Mouse (Mus musculus) limb, embryonic 11.5 days (tissue): ENCODE data around the gene Gm5141. TPM values are rescaled to one million over a fixed set of nuclear protein-coding genes. Genes with fewer than 3 reads are reported as not detected.
"Not testable (repeated sequence)": the region's sequence is repeated elsewhere in the genome, so short reads cannot be mapped to it uniquely, and the experiment has no call there.

Source experiments
- ATAC-seq: fragments of 200-750 bp; cut with Nextera tagmentation; 2 replicates; pipeline ENCODE4 v1.8.0; 2017; ENCODE audit warnings: low read depth; ENCODE audit not compliant: insufficient number of reproducible peaks, low FRiP score, low TSS enrichment
- DNase-seq: peaks from one replicate; pipeline ENCODE4 v3.0.0-alpha.2; 2015; ENCODE audit warnings: low spot score
- H3K27ac ChIP-seq: fragments of 300-500 bp; sonication (generic); replicated peaks from 2 replicates; pipeline ENCODE4 v1.5.1; 2014; ENCODE audit warnings: low read depth, mild to moderate bottlenecking, low read length
- H3K27me3 ChIP-seq: fragments of 300-500 bp; sonication (generic); 2 replicates; pipeline ENCODE4 v1.6.1; 2014; ENCODE audit warnings: mild to moderate bottlenecking, low read length, mixed read lengths; ENCODE audit not compliant: control insufficient read depth, insufficient read depth
- H3K36me3 ChIP-seq: fragments of 300-500 bp; sonication (generic); 2 replicates; pipeline ENCODE4 v1.6.1; 2014; ENCODE audit warnings: mild to moderate bottlenecking, low read length, moderate library complexity, mixed read lengths; ENCODE audit not compliant: control insufficient read depth, insufficient read depth
- H3K4me1 ChIP-seq: fragments of 300-500 bp; sonication (generic); 2 replicates; pipeline ENCODE4 v1.6.1; 2014; ENCODE audit warnings: low read length, mixed read lengths; ENCODE audit not compliant: control insufficient read depth, insufficient read depth
- H3K4me2 ChIP-seq: fragments of 300-500 bp; sonication (generic); 2 replicates; pipeline ENCODE4 v1.6.1; 2014; ENCODE audit warnings: low read depth, mild to moderate bottlenecking, moderate library complexity; ENCODE audit not compliant: severe bottlenecking
- H3K4me3 ChIP-seq: fragments of 300-500 bp; sonication (generic); 2 replicates; pipeline ENCODE4 v1.5.1; 2014; ENCODE audit warnings: low read depth, low read length
- H3K9ac ChIP-seq: fragments of 300-500 bp; sonication (generic); 2 replicates; pipeline ENCODE4 v1.6.1; 2014; ENCODE audit warnings: mild to moderate bottlenecking, low read length
- H3K9me3 ChIP-seq: fragments of 300-500 bp; sonication (generic); 2 replicates; pipeline ENCODE4 v1.6.1; 2016; ENCODE audit warnings: low read length; ENCODE audit not compliant: control insufficient read depth
- WGBS: fragments of 180-500 bp; shearing (Covaris S2); extraction: QIAGEN DNeasy Blood & Tissue Kit; methylation state at CpG from one replicate; pipeline ENCODE4 v1.1.7; 2014; 5-methylcytosine and 5-hydroxymethylcytosine counted together
- microRNA counts: library from miRNA; unstranded; fragments of <30 nt; microRNA quantifications from one replicate; lab custom pipeline; 2016
- microRNA-seq: library from miRNA; unstranded; fragments of <30 nt; microRNA quantifications from one replicate; pipeline ENCODE4, GENCODE M21; 2016
- polyA plus RNA-seq: library from polyadenylated mRNA; unstranded; fragments of >200 nt; fragmentation: Nextera tagmentation; extraction: Ambion mirVana; gene quantifications from 2 replicates; pipeline ENCODE4 v1.2.1, GENCODE M21; 2014

Gene Gm5141
- polyA plus RNA-seq, 1 experiment from 2014 or later = 13.6 TPM

DNA sequence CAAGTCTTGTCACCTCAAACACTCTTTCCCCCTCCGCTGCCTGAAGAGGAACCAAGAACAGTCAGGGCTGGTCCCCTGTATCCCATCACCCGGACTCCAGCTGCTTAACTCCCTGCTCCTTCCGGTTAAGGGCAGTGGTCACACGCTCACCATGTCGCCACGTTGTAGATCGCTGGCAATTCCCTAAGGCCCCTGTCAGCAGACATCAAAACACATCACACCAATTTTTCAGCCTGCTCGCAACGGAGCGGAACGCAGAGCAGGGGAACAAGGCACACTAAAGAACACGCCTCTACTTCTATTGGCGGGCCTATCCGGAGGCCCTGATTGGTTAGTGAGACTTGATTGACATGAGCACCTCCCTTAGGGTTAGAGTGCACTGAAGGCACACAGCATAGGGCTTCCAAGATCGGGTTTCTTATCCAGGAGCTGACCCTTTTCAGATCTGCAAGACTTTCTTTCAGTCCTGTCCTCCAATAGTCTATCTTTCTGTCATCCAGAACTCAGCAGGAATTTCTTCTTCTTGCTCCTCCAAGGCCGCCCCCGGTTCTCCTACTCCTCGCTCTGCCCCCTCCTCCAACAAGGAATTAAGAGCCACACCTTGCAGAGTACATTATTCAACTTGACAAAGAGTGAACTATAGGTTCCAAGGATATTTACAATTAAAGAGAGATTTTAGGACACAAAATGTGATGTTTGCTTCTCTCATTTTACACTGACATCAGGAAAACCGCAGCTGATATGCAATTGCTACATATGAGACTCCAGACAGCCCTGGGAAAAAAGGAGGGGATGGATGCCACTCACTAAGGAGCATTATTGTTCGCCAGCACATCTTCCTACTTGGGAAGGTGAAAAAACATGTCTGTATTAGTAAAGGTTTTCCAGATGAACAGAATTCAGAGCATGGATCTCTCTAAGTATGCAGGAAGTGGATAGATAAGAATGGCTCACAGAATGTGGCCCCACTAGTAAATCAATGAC lies 24.9 kb downstream of the Gm5141 start, which contains the start of gene Platr25:
Gene Platr25 (minus strand): TSS at position 278 of the 984 bp plus-strand sequence.
- DNase-seq (peak; percentile 81), ATAC-seq (peak; percentile 75; the same call in 1 of the 2 replicates)
- H3K36me3 ChIP-seq, H3K27ac ChIP-seq, H3K27me3 ChIP-seq, H3K9me3 ChIP-seq, H3K4me1 ChIP-seq: not testable (repeated sequence)
- H3K4me2 ChIP-seq = peak within 1 kb of the TSS; percentile 38
- H3K4me3 ChIP-seq = peak within 1 kb of the TSS; percentile 43
- H3K9ac ChIP-seq = peak within 1 kb of the TSS; percentile 43; the same call in 1 of the 2 replicates
- 10% methylated on average over 20 of the region's 20 CpGs for WGBS

DNA sequence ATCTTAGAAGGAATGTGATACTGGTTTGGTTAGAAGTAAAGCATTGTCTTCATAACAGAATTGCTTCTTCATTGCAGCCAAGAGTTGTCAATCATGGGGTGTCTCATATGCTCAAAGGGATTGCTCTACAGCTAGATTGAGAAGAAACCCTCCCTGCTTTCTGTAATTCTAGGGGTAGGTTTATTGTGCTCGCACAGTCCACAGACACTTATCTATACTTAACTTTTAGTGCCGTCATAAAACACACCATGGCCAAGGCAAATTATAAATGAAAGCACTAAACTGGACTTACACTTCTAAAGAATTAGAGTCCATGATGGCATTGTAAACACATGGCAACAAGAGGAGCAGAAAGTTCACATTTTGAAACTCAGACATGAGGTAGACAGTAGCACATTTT lies 52.3 kb downstream of the Gm5141 start:
- no peak overlapping the region for H3K9ac ChIP-seq
- H3K27me3 ChIP-seq = no peaks in the 10 kb centered on the region
- no peak overlapping the region for H3K4me2 ChIP-seq
- H3K36me3 ChIP-seq = no peaks in the 10 kb centered on the region
- ATAC-seq = no peak
- no peaks in the 10 kb centered on the region for H3K9me3 ChIP-seq
- no peak overlapping the region for H3K4me3 ChIP-seq
- DNase-seq = no peak
- 86% methylated on average over 2 of the region's 2 CpGs for WGBS
- H3K4me1 ChIP-seq = no peaks in the 10 kb centered on the region
- no peak overlapping the region for H3K27ac ChIP-seq

MicroRNAs within 50 kb of the gene (microRNA counts, 519-probe panel; counts per million panel counts)
- not detected for microRNA mmu-miR-713 (lab: Ali Mortazavi, UCI)

Small RNA genes lying within 50 kb of the gene (microRNA-seq; reads per million reads assigned to microRNA genes)
- gene Gm24588 (not detected), gene Mir713 (not detected)

Other genes starting within 250 kb of the Gm5141 start
- gene Zfp935, start 227.3 kb downstream of the Gm5141 start, polyA plus RNA-seq = 1.9 TPM in 1 of 2 replicates, not detected in the other
- gene Zfp934, start 214.6 kb downstream of the Gm5141 start, polyA plus RNA-seq = 29.1 and 30.2 TPM in 2 replicates
- gene 6720489N17Rik, start 161.6 kb downstream of the Gm5141 start, polyA plus RNA-seq = 19.0 and 21.7 TPM in 2 replicates
- gene Platr25, start 25.1 kb downstream of the Gm5141 start, polyA plus RNA-seq = 38.5 and 40.5 TPM in 2 replicates
- 0.15 and 0.96 TPM in 2 replicates for gene Fbp2, start 72.6 kb upstream of the Gm5141 start, polyA plus RNA-seq
- gene Fbp1, start 102.5 kb upstream of the Gm5141 start, polyA plus RNA-seq = 0.13 TPM in 1 of 2 replicates, not detected in the other
- gene 2010111I01Rik, start 179.1 kb upstream of the Gm5141 start, polyA plus RNA-seq = 132 and 134 TPM in 2 replicates